Mouse (Mus musculus) kidney, postnatal 0 days (tissue): ENCODE data around the gene Hmgcs2. TPM values are rescaled to one million over a fixed set of nuclear protein-coding genes. Genes with fewer than 3 reads are reported as not detected.

Experiments used
- ATAC-seq: fragments of 200-750 bp; cut with Nextera tagmentation; replicated peaks from 2 replicates; pipeline ENCODE4 v1.8.0; 2017; ENCODE audit warnings: low read depth, moderate number of reproducible peaks, moderate TSS enrichment, moderate library complexity; ENCODE audit not compliant: low FRiP score
- DNase-seq: peaks from one replicate; pipeline ENCODE4 v3.0.0-alpha.2; 2016; ENCODE audit warnings: low spot score
- H3K27ac ChIP-seq: fragments of 300-500 bp; sonication (generic); 2 replicates; pipeline ENCODE4 v1.5.1; 2014; ENCODE audit warnings: mild to moderate bottlenecking
- H3K27me3 ChIP-seq: fragments of 300-500 bp; sonication (generic); 2 replicates; pipeline ENCODE4 v1.6.1; 2014; ENCODE audit warnings: low read length, mixed read lengths; ENCODE audit not compliant: insufficient read depth
- H3K36me3 ChIP-seq: fragments of 300-500 bp; sonication (generic); 2 replicates; pipeline ENCODE4 v1.6.1; 2014; ENCODE audit warnings: low read length, mixed read lengths; ENCODE audit not compliant: insufficient read depth
- H3K4me1 ChIP-seq: fragments of 300-500 bp; sonication (generic); replicated peaks from 2 replicates; pipeline ENCODE4 v1.6.1; 2014; ENCODE audit warnings: antibody characterized with exemption, low read length, mixed read lengths; ENCODE audit not compliant: insufficient read depth
- H3K4me2 ChIP-seq: fragments of 300-500 bp; sonication (generic); 2 replicates; pipeline ENCODE4 v1.6.1; 2014; ENCODE audit warnings: mild to moderate bottlenecking, low read length, moderate library complexity, mixed read lengths
- H3K4me3 ChIP-seq: fragments of 300-500 bp; sonication (generic); replicated peaks from 2 replicates; pipeline ENCODE4 v1.5.1; 2014; ENCODE audit warnings: low read depth, low read length
- H3K9ac ChIP-seq: fragments of 300-500 bp; sonication (generic); 2 replicates; pipeline ENCODE4 v1.6.1; 2014; ENCODE audit warnings: low read depth, low read length
- H3K9me3 ChIP-seq: fragments of 300-500 bp; sonication (generic); replicated peaks from 2 replicates; pipeline ENCODE4 v1.6.1; 2016; ENCODE audit warnings: low read length, inconsistent platforms, mixed read lengths
- CTCF ChIP-seq: IDR thresholded peaks from 2 replicates; pipeline ENCODE4 v1.5.1; 2016; ENCODE audit warnings: antibody characterized with exemption, low read depth, mild to moderate bottlenecking, moderate library complexity
- WGBS: fragments of 180-500 bp; shearing (Covaris S2); extraction: QIAGEN DNeasy Blood & Tissue Kit; methylation state at CpG from one replicate; pipeline ENCODE4 v1.1.7; 2014; 5-methylcytosine and 5-hydroxymethylcytosine counted together
- polyA plus RNA-seq: library from polyadenylated mRNA; unstranded; fragments of >200 nt; fragmentation: Nextera tagmentation; extraction: Ambion mirVana; gene quantifications from 2 replicates; pipeline ENCODE4 v1.2.1, GENCODE M21; 2015

Hmgcs2 gene
- polyA plus RNA-seq, 1 experiment from 2014 or later: 39.9 TPM

DNA sequence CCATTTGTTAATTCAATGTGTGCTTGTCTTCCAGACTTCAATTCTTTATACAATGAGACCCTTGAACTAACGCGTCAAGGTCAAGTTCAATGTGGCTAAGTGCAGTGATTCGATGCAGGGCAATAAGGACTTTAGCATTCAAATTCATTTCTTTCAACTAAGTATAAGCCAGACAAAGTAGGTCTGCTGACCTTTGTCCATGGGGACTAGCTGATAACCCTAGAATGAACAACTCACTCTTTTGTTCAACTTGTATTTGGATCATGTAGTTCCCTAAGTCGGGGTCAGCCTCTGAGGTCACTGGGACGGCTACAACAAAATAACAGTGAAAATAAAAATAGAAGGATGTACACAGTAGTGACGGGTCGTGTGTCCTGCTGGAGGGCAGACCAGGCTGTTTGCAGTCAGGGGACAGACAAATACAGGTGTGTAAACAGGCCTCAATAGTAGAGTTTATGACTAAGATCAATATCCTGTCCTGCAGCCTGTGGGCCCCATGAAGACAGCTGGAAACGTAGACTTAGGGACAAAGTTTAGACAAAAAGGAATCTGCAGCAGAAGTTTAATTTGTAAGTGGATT is 37.7 kb upstream of the Hmgcs2 start:
- H3K27me3 ChIP-seq: no peaks in the 10 kb centered on the region
- WGBS: 70% methylated on average over 8 of the region's 8 CpGs
- no peak overlapping the region for H3K4me2 ChIP-seq
- H3K27ac ChIP-seq: no peak overlapping the region
- TF ChIP-seq CTCF: no peak
- DNase-seq (no peak), ATAC-seq (no peak)
- H3K9me3 ChIP-seq: no peaks in the 10 kb centered on the region
- H3K36me3 ChIP-seq: no peaks in the 10 kb centered on the region
- H3K4me1 ChIP-seq: no peaks in the 10 kb centered on the region
- H3K4me3 ChIP-seq: no peak overlapping the region
- H3K9ac ChIP-seq: no peak overlapping the region

- 10% methylated on average over 8 of the region's 8 CpGs for WGBS
- ATAC-seq (no peak), DNase-seq (no peak)
- Histone ChIP-seq H3K9ac (no peak overlapping the region), H3K4me3 (no peak overlapping the region), H3K4me1 (no peaks in the 10 kb centered on the region), H3K36me3 (no peaks in the 10 kb centered on the region), H3K27ac (no peak overlapping the region), H3K27me3 (no peaks in the 10 kb centered on the region), H3K4me2 (no peak overlapping the region), H3K9me3 (no peaks in the 10 kb centered on the region)
- TF ChIP-seq CTCF: no peak
Measured at GRCm38 (mm10) chr3:98245892-98246291, 34.3 kb upstream of the Hmgcs2 start.

DNA sequence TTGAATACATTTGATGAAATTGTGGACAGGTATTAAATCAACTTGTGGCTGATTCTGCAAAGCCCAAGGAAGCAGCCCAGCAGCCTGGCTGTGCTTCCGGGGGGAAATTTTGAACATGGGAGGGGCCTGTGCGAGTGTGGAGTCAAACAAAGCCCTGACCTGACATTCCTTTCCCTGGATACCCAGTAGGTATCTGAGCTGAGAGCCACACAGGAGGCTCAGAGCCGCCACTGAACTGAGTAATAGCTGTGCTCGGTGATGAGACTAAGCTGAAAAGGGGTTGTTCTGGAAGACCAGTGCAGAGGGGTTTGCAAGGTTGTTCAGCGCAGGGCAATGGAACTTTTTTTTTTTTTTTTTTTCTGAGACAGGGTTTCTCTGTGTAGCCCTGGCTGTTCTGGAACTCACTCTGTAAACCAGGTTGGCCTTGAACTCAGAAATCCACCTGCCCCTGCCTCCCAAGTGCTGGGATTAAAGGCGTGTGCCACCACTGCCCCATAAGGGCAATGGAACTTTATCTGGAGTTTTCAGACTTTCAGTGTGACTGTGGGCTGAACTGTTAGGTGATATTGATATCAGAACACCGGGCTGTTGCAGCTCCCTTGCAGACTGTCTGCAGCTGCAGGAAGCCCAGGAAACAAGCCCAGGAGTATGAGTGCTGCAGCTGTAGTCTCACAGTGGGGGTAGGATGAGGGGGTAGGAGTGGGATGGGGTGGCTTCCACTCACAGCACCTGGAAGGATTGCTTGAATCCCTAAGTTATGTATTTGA is 33.1 kb upstream of the Hmgcs2 start:
- Histone ChIP-seq H3K36me3 (no peaks in the 10 kb centered on the region), H3K9me3 (no peaks in the 10 kb centered on the region), H3K4me1 (no peaks in the 10 kb centered on the region), H3K27me3 (no peaks in the 10 kb centered on the region), H3K4me2 (no peak overlapping the region), H3K27ac (no peak overlapping the region), H3K4me3 (no peak overlapping the region), H3K9ac (no peak overlapping the region)
- ATAC-seq: no peak
- no peak for DNase-seq
- 53% methylated on average over 7 of the region's 7 CpGs for WGBS
- no peak for TF ChIP-seq CTCF

- DNase-seq (no peak), ATAC-seq (no peak)
- H3K4me2 ChIP-seq: no peak overlapping the region
- WGBS: 90% methylated on average over 2 of the region's 2 CpGs
- H3K4me1 ChIP-seq: no peaks in the 10 kb centered on the region
- no peak overlapping the region for H3K27ac ChIP-seq
- no peaks in the 10 kb centered on the region for H3K36me3 ChIP-seq
- no peak for TF ChIP-seq CTCF
- no peaks in the 10 kb centered on the region for H3K27me3 ChIP-seq
- H3K9ac ChIP-seq: no peak overlapping the region
- H3K9me3 ChIP-seq: no peaks in the 10 kb centered on the region
- H3K4me3 ChIP-seq: no peak overlapping the region
Measured at GRCm38 (mm10) chr3:98249378-98249777, 30.9 kb upstream of the Hmgcs2 start.

GRCm38 (mm10) chr3:98249833-98250448 is 30.3 kb upstream of the Hmgcs2 start:
- Histone ChIP-seq H3K4me1 (no peaks in the 10 kb centered on the region), H3K4me2 (no peak overlapping the region), H3K4me3 (no peak overlapping the region), H3K9ac (no peak overlapping the region), H3K27me3 (no peaks in the 10 kb centered on the region), H3K9me3 (no peaks in the 10 kb centered on the region), H3K36me3 (no peaks in the 10 kb centered on the region), H3K27ac (no peak overlapping the region)
- no peak for ATAC-seq
- 64% methylated on average over 11 of the region's 11 CpGs for WGBS
- TF ChIP-seq CTCF: no peak
- no peak for DNase-seq

DNA sequence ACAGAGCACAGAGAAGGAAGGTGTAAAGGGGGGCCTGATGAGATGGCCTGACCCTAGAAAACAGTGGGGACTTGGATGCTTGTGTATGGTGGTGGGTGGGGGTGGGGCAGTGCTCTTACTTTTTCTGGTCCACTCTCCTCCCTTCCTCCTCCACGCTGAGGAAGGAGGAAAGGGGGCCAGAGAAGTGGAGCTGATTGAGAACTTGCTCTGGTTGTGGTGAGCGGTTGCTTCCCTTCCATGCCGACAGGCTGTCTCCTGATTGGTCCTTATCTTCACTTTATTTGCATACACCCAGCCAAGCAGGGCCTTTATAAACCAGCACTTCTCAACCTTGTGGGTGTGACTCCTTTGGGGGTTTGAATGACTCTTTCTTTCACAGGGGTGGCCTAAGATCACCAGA is 26.2 kb upstream of the Hmgcs2 start:
- 90% methylated on average over 2 of the region's 3 CpGs for WGBS
- no peaks in the 10 kb centered on the region for H3K36me3 ChIP-seq
- DNase-seq: no peak
- H3K4me1 ChIP-seq: no peaks in the 10 kb centered on the region
- no peak for TF ChIP-seq CTCF
- no peak overlapping the region for H3K4me3 ChIP-seq
- H3K27ac ChIP-seq: peak overlapping the region; percentile 25; the same call in 1 of the 2 replicates
- H3K27me3 ChIP-seq: no peaks in the 10 kb centered on the region
- H3K4me2 ChIP-seq: no peak overlapping the region
- no peaks in the 10 kb centered on the region for H3K9me3 ChIP-seq
- ATAC-seq: no peak
- no peak overlapping the region for H3K9ac ChIP-seq
